Mouse (Mus musculus): ENCODE measurements at regions not wholly inside any gene's neighbourhood (a gene's known extent, or its start where the extent isn't known, plus 50 kb on each side); places are given as distances from the start of the nearest gene placed in this dataset.
"Not testable (repeated sequence)": the region's sequence is repeated elsewhere in the genome, so short reads cannot be mapped to it uniquely, and the experiment has no call there.

- not testable (repeated sequence) for DNase-seq (ENCODE audit: low spot score)
Observed at GRCm38 (mm10) chr11:12913401-12913800, 448.6 kb upstream of the Cobl start.

DNA sequence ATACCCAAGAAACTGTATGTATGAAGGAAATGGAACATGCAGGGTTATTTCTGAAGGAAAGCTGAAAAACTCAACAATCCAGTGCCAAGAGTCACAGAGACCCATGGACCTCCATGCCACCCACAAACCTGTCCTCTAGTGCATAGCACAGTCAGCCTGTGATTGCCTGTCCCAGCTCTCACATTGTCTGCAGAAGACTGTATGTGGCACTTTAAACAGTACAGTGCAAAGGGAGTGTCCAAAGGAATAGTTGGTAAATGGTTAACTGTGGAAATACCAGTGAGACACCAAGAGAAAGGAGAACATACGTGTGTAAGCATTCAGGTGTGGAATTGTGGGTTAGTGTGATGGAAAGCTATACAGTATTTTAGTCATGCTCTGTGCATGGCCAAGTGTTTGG is 409.0 kb upstream of the Cobl start:
- no peak for DNase-seq (ENCODE audit: low spot score)

DNA sequence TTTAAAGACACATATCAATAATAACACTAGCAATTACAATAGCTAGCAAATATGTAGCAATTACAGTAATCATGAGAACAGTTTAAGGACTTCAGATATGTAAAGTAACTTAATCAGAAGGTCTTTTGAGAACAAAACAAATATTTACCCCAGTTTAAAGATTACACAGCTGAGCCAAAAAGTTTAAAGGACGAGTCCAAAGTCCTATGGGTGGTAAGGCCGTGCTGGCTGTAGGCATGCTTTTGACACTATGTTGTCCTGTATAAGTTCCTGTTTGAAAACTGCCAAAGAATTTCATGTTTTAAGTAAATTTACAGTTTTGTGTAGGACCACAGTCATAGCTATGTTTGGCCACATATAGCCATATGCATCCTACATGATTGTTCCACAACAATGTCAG is 408.0 kb upstream of the Cobl start:
- DNase-seq (ENCODE audit: low spot score): no peak

DNA sequence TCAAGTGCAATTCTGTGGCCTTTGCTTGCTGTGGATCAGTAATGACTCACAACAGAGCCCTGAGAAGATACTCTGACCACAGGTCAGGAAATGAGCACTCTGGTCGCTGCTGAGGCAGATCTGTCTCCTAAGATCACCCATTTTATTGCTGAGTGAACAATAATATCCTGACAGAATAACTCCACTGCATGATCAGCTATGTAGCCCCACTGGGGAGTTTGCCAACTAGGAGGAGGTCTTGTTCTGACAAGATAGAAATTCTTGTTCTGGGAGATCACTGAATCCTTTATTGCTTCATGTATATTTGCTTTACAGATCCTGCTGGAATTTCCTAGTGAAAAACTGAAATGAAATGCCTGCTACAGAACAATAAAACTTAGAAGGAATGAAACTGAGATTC is 407.6 kb upstream of the Cobl start:
- no peak for DNase-seq (ENCODE audit: low spot score)

- DNase-seq (ENCODE audit: low spot score): no peak
Observed at GRCm38 (mm10) chr11:12867541-12867940, 402.8 kb upstream of the Cobl start.

- no peak for DNase-seq (ENCODE audit: low spot score)
Observed at GRCm38 (mm10) chr11:12865034-12865620, 400.4 kb upstream of the Cobl start.

GRCm38 (mm10) chr11:12859344-12859930 is 394.7 kb upstream of the Cobl start:
- no peak for DNase-seq (ENCODE audit: low spot score)

GRCm38 (mm10) chr11:12858274-12858884 is 393.6 kb upstream of the Cobl start:
- no peak for DNase-seq (ENCODE audit: low spot score)

- DNase-seq (ENCODE audit: low spot score): no peak
Observed at GRCm38 (mm10) chr11:12857358-12858199, 392.8 kb upstream of the Cobl start.

GRCm38 (mm10) chr11:12847793-12848192 is 383.0 kb upstream of the Cobl start:
- DNase-seq (ENCODE audit: low spot score): no peak

- DNase-seq (ENCODE audit: low spot score): no peak
Observed at GRCm38 (mm10) chr11:12843631-12844423, 379.1 kb upstream of the Cobl start.

DNA sequence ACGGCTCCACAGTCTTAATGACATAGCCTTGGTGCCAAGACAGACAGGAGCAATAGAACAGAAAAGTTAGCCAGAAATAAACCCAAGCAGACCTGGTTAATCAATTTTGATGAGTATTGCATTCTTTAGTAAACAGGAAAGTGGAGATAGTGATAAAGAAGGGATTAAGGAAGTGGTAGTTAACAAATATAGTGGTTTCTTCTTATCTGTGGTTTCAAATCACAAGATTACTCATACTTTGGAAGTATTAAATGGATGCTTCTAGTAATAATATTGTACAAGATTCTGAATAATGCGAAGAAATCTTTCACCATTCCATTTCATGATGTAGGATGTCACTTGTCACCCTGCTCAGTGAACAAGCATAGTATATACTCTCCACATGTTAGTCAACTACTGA is 376.6 kb upstream of the Cobl start:
- no peak for DNase-seq (ENCODE audit: low spot score)

DNA sequence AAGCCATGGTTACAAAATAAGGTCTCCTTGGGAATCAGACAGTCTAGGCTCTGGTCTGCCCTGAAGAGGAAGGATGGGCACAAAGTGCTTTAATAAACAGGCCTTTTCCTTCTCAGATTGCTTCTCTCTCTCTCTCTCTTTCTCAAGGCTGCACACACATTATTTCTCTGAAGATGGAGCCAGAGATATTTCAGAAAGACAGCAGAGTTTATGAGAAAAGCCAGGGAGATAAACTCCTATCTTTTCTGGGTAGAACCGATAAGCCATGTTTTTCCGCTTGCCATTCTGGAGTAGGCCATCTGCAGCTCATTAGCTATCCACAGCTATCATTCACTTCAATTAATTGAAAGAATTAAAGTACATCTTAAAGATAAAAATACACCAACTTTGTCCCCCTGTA is 373.2 kb upstream of the Cobl start:
- no peak for DNase-seq (ENCODE audit: low spot score)

DNA sequence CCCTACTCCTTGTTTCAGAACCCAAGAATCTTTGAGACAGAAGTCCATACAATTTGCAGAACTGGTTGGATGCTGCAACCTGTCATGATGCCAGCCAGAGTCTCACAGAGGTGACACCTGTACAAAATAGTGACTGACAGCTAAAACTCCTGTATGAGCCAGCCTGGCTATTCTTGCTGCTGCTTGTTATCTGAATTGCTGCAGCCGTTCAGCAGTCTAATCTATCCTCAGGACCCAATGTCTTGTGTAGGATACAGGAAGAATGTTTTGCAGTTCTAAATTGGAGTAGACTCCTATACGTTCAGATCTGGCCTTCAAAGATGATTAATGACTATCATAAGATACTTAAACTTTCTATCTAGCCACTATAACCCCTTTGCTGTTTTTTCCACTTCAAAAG is 372.6 kb upstream of the Cobl start:
- no peak for DNase-seq (ENCODE audit: low spot score)

DNA sequence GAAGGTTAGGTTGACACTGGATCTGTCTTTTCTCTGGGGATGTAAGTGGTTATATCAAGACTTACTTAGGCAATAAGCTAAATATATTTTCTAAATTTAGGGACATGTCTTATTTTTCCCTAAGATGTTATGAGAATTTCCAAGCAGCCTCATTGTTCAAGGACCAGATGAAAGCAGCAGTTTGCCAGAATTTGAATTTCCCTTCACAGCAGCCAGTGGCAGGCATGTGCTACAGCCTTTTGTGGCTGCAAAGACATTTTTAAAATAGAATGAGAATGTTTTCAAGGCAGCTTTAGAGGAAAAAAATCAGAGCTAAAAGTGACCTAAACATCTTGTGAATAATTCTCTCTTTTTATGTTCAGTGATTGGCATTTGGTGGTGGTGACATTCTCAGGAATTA is 371.6 kb upstream of the Cobl start:
- DNase-seq (ENCODE audit: low spot score): no peak

- DNase-seq (ENCODE audit: low spot score): no peak
Observed at GRCm38 (mm10) chr11:12812021-12812420, 347.3 kb upstream of the Cobl start.

- DNase-seq (ENCODE audit: low spot score): peak; percentile 25
Observed at GRCm38 (mm10) chr11:12810949-12811881, 346.5 kb upstream of the Cobl start.

All from ovary, adult 18-20 months (tissue).